18 mouse cellular contexts compared by ENCODE assay signal in the genomic region with DNA sequence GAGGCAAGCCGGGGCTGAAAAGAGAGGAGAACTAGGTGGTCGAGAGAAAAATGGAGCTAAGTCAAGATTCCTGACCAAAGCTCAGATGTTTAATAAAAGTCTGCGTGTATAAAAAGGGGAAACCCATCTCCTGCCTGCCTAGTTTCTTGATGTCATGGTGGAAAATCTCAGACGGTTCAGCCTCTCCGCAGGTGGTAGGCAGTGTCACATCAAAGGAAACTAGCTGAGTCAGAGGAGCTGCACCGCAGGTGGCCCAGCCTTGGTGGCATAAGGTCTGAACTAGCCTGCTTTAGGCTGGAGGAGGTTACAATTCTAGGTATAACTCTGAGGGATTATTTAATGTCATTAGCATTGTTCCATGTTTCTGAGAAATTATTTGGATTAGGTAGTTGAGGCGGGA.
"Had no signal": no experiment of that assay in that cellular context is flagged by ENCODE, and none has a peak within 500 bp of the region (broad histone marks: within the 10 kb centered on the region; RNA-seq: fewer than 3 reads in every experiment).

No protein-coding gene starts in this region.

- H3K4me3 ChIP-seq: lung, embryonic 15.5 days; megakaryocyte, embryonic 14.5 days; midbrain, embryonic 13.5 days; midbrain, embryonic 15.5 days; neural tube, embryonic 12.5 days; stomach, embryonic 15.5 days had no signal

- H3K9ac ChIP-seq: liver, postnatal 0 days; lung, embryonic 15.5 days; midbrain, embryonic 13.5 days; midbrain, embryonic 15.5 days; neural tube, embryonic 12.5 days; stomach, embryonic 15.5 days had no signal

- H3K27ac ChIP-seq: lung, embryonic 15.5 days; macrophage; midbrain, embryonic 13.5 days; midbrain, embryonic 15.5 days; neural tube, embryonic 12.5 days; stomach, embryonic 15.5 days; stomach, postnatal 0 days had no signal

- H3K27me3 ChIP-seq: lung, embryonic 15.5 days; megakaryocyte, embryonic 14.5 days; midbrain, embryonic 13.5 days; midbrain, embryonic 15.5 days; neural tube, embryonic 12.5 days; stomach, embryonic 15.5 days had no signal

- DNase-seq: liver, postnatal 0 days; lung, adult 2 months; lung, postnatal 14 days; lung, postnatal 36 days; right cerebral cortex, postnatal 14 days; thymus, adult 2 months; thymus, postnatal 14 days; thymus, postnatal 4 days had no signal

- H3K4me1 ChIP-seq: lung, embryonic 15.5 days; megakaryocyte, embryonic 14.5 days; midbrain, embryonic 13.5 days; midbrain, embryonic 15.5 days; neural tube, embryonic 12.5 days; stomach, embryonic 15.5 days had no signal

- H3K4me2 ChIP-seq: lung, embryonic 15.5 days; midbrain, embryonic 11.5 days; midbrain, embryonic 13.5 days; midbrain, embryonic 15.5 days; neural tube, embryonic 12.5 days; stomach, embryonic 15.5 days had no signal

- H3K9me3 ChIP-seq: lung, embryonic 15.5 days; midbrain, embryonic 15.5 days; neural tube, embryonic 12.5 days; stomach, embryonic 15.5 days had no signal

- H3K36me3 ChIP-seq: lung, embryonic 15.5 days; midbrain, embryonic 13.5 days; midbrain, embryonic 15.5 days; neural tube, embryonic 12.5 days; stomach, embryonic 15.5 days had no signal

- ATAC-seq: liver, postnatal 0 days; lung, postnatal 0 days; midbrain, embryonic 13.5 days; midbrain, embryonic 15.5 days had no signal
